Mouse (Mus musculus) heart, adult 9 months (tissue): Measurements from ENCODE around the gene Vps45.
A peak's percentile ranks its signal among the peaks of the same experiment; 100 is the strongest.
"Not testable (repeated sequence)": the region's sequence is repeated elsewhere in the genome, so short reads cannot be mapped to it uniquely, and the experiment has no call there.

Source experiments
- DNase-seq, 2 experiments: peaks; one replicate each; pipeline ENCODE4 v3.0.0; 2022; ENCODE audit warnings: low spot score in 2 of 2

Vps45 gene

DNA sequence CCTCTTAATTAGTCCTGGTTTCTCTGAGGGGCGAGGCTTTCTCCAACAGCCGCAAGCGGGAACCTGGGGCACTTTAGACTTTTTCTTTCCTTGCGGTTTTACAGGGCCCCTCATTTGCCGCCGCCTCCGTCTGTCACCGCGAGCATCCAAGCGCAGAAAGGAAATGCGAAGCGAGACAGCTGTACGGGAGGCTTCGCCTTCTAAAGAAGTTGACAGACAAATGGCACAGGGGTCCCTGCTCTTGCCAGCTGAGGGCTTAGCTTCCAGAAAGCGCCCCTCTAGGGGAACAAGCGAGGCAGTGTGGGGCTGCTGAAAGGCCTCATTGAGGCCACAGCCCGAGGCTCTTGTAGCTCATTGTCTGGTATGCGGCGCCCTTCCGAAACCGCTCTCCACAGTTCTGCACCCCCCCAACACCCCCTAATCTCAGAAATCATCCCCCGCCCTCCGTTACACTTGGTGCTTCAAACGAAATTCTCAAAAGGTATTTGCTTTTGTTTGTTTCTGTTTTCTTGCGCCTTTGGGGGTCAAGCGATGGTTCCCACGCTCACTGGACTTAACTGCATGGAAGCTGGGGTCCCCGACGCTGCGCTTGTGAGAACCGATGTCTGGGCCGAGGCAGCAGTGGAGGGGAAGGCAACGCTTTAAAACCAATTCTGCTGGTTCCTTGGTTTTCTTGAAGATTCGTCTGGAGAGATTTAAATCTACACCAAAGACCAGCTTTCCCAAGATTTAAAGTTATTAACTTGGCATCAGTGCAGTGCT, 85.2 kb downstream of the Vps45 start:
- no peak for DNase-seq

DNA sequence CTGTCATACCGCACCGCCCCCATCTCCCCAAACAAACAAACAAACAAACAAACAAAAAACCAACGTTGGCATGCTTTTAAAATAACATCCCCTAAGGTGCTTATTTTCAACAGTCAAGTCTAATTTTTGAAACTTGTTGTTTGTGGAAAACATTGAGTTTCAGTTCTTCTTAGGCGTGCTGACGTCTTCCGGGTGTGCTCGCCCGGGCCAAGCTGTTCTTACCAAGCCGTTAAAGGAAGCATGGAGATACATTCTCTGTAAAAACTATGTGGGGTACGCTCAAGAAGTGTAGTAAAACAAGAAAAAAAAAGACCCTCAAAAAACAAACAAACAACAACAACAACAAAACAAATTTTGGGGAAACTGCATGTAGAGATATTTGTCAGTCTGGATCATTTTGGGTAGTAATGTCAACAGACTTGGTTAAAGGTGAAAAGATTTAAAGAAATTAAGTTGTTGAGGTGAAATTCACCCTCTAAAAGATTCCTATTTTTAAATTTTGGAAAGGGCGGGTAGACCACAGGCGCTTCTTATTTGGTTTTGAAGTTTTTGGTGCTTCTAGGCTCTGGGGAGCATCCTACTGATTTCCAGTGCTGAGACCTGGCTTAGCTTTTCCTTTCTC, 85.9 kb downstream of the Vps45 start:
- no peak for DNase-seq

DNA sequence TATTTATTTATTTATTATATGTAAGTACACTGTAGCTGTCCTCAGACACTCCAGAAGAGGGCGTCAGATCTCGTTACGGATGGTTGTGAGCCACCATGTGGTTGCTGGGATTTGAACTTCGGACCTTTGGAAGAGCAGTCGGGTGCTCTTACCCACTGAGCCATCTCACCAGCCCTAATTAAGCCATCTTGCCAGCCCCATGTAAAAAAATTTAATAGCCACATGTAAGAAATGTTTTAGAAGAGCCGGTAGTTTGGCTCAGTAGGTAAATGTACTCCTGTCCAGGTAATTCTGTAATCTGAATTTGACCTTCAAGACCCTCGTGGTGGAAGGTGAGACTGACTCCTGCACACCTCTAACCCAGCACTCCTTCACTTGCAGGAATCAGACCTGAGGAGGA, 87.6 kb downstream of the Vps45 start:
- DNase-seq = not testable (repeated sequence)

DNA sequence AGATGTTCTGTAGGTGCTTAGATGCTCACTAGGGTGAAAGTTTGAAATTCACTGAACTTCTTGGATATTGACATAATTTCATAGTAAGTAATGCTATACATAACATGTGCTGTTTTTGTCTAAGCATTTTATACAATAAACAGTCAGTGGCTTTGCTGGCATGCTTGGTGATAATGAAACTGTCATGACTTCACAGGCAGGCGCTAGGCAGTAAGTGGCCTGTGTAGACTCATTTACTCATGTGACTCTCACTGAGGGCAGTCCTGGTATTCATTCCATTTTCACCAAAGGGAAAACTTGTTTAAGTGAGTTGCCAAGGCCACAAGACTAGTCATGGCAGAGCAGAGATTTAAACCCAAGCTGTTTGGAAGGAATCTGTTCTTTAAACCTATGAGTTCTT, 89.0 kb downstream of the Vps45 start:
- DNase-seq = no peak

DNA sequence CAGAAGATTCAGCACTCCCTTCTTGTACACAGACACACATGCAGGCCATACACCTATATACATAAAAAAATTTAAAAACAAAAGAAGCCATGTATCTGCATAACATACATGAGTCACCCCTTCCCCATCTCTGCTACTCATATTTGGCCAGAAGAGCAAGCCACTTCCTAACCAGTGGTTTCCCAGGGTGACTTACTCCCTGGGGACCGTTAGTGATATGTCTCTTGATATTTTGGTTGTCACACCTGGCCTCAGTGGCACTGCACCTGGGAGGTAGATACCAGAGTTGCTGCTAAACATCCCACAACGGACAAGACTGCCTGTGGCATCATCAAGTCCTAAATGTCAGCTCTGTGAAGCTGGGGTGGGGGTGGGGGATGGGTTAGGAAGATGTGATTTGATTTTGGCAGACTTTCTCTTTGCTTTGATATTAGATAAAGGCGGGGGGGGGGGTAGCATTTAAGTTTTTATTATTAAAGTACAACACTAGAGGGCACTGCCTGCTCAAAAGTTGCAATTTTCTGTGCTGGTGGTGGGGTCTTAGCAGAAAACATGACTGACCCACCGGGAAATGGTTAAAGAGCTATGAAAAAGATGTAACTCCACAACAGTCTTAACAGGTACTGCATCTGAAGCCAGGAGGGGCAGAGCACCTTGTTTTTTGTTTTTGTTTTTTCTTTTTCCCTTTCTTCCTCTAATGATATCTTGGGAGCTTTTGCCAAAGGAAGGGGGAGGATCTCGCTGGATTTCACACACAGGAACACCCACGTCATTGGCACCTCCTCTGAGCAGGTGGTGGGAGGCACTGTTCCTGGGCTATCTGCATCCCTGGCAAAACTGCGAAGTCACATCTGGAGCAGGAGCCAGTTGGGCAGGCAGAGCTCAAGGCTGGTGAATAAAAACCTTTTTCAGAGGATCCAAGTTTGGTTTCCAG, 92.5 kb downstream of the Vps45 start:
- peak in 1 of 2 experiments; percentile 29 for DNase-seq

DNA sequence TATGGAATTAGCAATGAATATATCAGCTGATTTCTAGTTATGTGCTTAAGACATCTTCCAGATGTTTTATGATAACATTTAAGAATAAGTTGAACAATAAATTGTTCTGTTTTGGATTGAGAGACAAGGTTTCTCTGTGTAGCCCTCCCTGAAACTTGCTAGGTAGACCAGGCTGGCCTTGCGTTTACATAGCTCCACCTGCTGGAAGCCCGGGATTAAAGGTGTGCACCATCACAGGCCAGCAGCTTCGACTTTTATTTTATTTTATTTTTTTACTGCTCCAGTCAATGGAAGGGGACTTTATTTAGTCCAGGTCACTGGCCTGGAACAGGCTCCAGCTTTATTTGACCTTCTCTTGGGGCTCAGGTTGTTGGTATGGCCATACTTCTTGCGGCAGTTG, 94.6 kb downstream of the Vps45 start:
- DNase-seq = no peak

DNA sequence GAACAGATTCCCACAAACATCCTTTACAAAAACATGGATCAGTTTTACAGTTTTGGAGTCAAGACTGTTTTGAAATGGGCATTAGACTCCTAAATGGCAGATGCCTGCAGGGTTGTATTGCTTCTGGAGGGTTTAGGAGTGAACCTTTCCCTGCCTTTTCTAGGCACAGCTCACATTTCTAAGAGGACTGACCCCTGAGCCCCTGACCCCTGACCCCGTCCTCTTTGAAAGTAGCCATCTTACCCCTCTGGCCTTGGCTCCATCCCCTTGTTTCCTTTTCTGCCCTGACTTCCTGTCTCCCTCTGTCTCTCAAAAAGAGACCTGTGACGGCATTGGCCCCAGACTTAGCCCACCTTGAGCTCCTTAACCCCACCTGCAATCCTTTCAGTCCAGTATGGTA, 95.0 kb downstream of the Vps45 start:
- DNase-seq = no peak

DNA sequence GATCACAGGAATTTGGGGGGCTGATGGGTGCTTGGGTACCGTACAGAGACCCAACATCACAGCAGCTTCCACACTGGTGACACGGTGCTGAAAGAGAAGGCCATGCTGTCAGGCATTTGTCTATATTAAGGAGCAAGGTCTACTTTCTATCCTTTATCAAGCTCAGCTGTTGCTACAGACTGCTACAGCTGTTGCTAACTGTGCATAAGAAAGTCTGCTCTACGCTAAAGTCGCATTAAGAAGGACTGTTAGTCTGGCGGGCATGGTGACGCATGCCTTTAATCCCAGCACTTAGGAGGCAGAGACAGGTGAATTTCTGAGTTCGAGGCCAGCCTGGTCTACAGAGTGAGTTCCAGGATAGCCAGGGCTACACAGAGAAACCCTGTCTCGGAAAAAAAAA, 96.1 kb downstream of the Vps45 start:
- not testable (repeated sequence) for DNase-seq

DNA sequence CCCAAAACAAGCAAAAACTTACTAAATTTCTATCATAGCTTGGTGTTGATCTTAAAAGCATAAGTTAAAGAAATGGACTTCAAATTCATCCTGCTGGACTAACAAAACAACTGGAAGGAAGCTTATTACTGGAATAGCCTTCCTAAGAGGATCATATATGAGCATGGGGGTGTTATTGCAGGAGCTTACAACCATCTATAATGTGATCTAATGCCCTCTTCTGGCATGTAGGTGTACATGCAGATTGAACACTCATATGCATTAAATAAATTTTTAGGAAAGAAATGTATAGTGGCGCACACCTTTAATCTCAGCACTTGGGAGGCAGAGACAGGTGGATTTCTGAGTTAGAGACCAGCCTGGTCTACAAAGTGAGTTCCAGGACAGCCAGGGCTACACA, 98.5 kb downstream of the Vps45 start:
- DNase-seq = no peak

DNA sequence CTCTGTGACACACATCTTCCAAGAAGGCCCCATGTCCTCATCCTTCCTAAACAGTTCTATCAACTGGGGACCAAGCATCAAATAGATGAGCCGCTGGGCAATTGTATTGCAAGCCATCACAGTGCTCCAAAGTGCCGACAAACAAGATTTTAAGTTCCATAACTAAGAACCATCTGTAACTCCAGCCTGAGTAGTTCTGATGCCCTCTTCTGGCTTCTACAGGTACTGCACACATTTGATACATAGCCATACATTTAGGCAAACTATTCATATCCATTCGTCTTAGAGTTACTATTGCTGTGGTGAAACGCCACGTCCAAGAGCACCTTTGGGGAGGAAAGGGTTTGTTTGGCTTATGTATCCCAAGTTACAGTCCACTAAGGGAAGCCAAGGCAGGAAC, 99.2 kb downstream of the Vps45 start:
- DNase-seq = no peak

DNA sequence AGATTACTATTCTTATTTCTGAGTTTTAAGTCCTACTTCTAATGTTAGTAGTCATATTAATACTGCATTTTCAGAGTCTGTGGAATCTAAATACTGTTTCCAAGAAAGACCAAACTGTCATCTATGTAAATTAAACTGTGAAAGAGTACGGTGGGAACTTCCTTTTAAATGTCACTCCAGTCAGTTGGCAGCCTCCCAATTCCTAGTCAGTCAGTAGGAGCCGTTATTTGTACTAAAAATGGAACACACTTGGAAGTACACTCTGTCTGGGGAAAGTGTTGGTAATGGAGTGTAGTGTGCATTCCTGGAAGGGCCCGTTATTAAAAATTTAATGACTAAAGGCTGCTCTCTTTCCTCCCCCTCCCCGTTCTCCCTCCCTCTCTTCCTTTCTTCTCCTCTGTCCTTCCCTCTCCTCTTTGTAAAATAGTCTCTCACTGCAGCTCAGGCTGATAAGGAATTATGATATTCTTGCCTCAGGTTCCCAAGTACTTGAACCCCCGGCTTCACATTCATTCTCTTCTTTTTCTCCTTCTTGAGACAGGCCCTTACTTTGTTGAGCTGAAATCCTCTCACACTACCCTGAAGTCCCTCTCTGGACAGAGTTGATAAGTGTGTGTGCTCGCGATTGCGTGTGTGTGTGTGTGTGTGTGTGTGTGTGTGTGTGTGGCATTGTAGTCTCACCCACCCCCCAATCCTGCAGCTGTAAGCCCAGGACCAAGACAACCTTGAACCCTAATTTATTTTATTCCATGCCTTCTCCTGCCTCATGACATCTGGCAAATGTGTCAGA, 100.7 kb downstream of the Vps45 start:
- DNase-seq = peak; percentile 51 to 73

DNA sequence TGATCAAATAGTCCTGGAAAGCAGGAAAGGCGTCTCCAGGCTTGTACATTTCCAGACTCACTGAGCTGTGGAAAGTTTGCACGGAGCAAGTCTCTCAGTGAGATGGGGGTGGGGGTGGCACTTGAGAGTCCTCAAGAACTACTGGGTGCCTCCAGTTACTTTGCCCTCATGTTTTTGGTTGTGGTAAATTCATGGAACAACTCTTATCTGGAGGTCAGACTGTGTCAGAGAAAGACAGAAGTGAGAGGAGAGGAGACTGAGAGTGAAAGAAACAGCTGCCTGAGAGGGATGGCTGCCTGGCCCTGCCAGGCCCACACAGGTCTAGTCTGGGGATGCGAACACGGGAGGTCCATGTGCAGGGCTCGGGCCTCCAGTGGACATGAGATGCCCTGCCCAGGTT, 102.9 kb downstream of the Vps45 start:
- no peak for DNase-seq

DNA sequence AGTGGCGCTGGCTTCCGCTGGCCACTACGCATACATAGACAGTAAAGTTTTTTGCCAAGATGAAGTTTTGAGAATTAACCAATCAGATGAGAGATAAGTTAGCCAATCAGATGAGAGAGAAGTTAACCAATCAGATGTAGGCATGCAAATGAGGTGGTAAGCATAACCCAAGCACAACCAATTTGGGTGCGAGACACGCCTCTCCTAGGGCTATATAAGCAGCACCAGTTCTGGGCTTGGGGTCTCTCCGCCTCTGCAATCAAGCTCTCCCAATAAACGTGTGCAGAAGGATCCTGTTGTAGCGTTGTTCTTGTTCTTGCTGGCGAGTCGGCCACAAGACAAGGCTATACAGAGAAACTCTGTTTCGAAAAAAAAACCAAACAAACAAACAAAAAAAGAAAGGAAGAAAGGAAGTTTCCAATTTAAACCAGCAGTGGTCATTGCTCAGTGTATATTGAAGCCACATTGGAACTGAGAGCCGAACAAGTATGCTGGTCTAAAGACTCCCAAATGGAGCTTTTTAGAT, 103.6 kb downstream of the Vps45 start:
- DNase-seq = not testable (repeated sequence)

DNA sequence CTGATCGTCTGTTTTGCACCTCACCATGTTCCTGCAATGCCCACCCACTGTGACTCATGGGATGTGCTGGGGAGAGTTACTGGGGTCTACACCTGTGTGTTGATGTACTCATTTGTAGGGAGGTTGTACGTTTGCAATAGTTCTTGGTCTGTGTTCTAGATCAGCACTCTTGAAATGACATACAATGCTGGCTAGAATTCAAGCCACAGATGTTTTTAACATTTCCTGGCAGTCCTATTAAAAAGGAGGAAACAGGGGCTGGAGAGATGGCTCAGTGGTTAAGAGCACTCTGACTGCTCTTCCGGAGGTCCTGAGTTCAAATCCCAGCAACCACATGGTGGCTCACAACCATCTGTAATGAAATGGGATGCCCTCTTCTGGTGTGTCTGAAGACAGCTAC, 104.7 kb downstream of the Vps45 start:
- peak; percentile 39 for DNase-seq

DNA sequence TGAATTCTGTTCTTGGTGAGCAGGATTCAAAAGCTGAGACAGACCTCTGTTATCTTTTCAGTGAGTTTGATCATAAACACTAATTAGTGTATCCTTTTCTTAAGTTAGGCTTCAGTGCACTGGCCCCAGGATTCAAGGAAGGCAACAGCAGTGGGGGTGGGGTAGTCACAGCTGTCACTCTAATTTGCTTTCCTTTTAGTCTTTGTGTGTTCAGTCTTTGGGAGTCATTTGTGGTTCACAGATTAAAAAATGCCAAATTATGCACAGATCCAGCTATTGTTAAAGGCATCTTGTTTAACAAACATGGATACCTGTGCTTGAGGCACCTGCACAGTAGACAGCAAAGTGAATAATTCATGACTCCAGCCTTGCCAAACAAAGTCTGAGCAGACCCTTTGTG, 105.2 kb downstream of the Vps45 start:
- DNase-seq = no peak

DNA sequence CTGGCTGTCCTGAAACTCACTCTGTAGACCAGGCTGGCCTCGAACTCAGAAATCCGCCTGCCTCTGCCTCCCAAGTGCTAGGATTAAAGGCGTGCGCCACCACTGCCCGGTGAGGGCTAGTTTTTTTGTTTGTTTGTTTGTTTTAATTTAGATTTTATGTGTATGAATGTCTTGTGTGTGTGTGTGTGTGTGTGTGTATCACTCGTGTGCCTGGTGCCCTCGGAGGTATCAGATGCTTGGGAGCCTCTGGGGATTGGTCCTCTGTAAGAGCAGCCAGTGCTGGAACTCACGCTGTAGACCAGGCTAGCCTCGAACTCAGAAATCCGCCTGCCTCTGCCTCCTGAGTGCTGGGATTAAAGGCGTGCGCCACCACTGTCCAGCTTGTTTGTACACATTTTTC, 106.7 kb downstream of the Vps45 start:
- not testable (repeated sequence) for DNase-seq

DNA sequence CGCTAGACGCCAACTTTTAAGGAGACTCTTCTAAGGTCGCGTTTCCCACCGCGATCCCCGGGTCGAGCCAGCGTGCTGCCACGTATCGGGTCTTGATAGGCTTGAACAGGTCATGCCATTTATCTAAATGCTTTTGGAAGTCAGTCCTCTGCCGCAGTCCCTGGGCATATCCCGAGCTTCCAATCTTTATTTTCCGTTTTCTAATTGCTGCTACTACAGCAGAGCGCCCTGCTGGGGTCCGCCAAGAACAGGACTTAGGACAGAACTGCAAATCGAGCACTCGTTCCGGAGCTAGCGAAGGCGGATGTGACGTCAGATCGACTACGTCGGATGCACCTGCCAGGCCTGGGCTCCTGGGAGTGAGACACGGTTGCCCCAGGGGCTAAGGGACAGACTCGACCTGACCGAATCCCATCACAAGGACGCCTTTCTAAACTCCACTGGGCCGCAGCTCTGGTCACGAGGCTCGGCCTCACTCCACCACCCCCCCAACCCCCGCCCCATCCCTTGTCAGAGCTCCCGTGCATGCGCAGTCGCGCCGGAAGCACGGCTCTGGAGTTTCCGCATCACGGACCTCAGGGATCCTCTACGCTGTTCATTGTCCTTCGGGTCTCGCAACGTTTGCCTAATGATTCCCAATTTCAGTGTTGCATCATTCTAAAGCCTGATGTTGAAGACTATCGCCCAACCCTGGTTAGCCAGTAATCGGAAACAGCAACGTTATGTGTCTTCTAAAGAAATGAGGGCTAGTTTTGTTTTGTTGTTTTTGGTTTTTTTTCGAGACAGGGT, 107.3 kb downstream of the Vps45 start:
- DNase-seq = peak; percentile 92 to 93
